Mouse (Mus musculus) stomach, postnatal 0 days (tissue): ENCODE measurements at regions not wholly inside any gene's neighbourhood (a gene's known extent, or its start where the extent isn't known, plus 50 kb on each side); places are given as distances from the start of the nearest gene placed in this dataset.

ENCODE experiments used
- CTCF ChIP-seq: IDR thresholded peaks from 2 replicates; pipeline ENCODE4 v1.5.1; 2016; ENCODE audit warnings: antibody characterized with exemption, low read depth, mild to moderate bottlenecking, moderate library complexity
- EP300 ChIP-seq: optimal IDR thresholded peaks from 2 replicates; pipeline ENCODE3; 2016; ENCODE audit warnings: antibody characterized with exemption

DNA sequence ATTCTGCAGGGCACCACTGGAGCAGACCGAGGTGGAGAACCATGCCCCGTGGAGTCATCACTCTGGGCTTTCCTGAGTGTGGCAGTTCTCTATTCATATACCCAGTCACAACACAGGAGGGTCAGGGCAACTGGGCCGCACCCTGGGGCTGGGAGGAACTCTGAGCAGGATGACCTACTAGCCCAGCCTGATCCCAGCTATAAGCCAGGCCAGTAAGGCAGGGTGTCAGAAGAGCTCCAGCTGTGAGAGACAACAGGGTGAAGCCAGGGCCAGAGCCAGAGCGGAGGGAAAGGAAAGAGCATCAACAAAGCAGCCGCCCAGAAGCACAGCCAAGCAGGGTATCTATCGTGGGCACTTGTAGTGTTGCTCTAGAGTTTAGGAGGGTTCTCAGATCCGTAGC is 81.1 kb upstream of the Hk2 start:
- TF ChIP-seq CTCF (no peak), EP300 (no peak)
